Mouse (Mus musculus) CH12.LX (cell line): ENCODE results near the gene Gm20388.

Experiments
- BHLHE40 ChIP-seq: IDR thresholded peaks from 2 replicates; pipeline ENCODE4 v1.6.1; 2011; ENCODE audit warnings: mild to moderate bottlenecking, low read depth, low read length, improper control_type of control experiment
- CTCF ChIP-seq, 2 experiments: IDR thresholded peaks in 1 of 2; conservative IDR thresholded peaks in 1 of 2; 2 replicates each; pipeline ENCODE4 v1.5.1; 2011 to 2012; ENCODE audit warnings: low read depth in 2 of 2, low read length in 2 of 2, improper control_type of control experiment in 1 of 2, inconsistent platforms in 1 of 2, mild to moderate bottlenecking in 1 of 2, moderate library complexity in 1 of 2
- E2F4 ChIP-seq: IDR thresholded peaks from 2 replicates; pipeline ENCODE4 v1.6.1; 2011; ENCODE audit warnings: low read depth, low read length, improper control_type of control experiment; ENCODE audit not compliant: insufficient replicate concordance
- ZC3H11A ChIP-seq: IDR thresholded peaks from 2 replicates; pipeline ENCODE4 v1.6.1; 2012; ENCODE audit warnings: low read depth, mild to moderate bottlenecking, inconsistent platforms, low read length, improper control_type of control experiment
- ZNF384 ChIP-seq: IDR thresholded peaks from 2 replicates; pipeline ENCODE4 v1.6.1; 2012; ENCODE audit warnings: low read depth, low read length, improper control_type of control experiment, inconsistent platforms

DNA sequence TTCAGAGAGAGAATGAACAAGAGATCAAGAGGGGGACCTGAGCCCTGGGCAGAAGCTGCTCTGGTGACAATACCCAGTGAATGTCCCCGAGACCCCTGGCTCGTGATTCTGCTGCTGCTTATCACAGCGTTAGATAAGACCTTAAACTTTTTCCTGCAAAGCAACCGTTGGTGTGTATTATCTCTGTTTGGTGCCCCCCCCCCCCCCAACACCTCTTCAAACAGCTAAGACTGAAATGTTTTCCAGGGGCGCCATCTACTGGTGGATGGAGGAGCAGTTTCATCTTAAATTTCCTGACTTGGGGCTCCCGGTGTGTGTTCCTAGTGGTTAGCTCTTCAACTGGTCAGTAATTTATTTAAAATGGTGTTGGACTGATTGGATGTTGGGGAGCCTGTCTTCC is 1999.0 kb downstream of the Gm20388 start:
- no peak for TF ChIP-seq ZC3H11A
- TF ChIP-seq BHLHE40, result peak; percentile 12; the same call in 1 of the 2 replicates
- no peak for TF ChIP-seq E2F4
- TF ChIP-seq ZNF384, result no peak
- peak; percentile 18 to 88; a peak in 2 of 4 replicates for TF ChIP-seq CTCF (conservative IDR thresholded peaks at IDR 0.05 in 1 of 2, IDR thresholded peaks at IDR 0.05 in 1 of 2; ENCODE audit: low read depth in 2 of 2, low read length in 2 of 2)
